Mouse (Mus musculus): ENCODE results near the gene Ntn5.
"Not testable (repeated sequence)": the region's sequence is repeated elsewhere in the genome, so short reads cannot be mapped to it uniquely, and the experiment has no call there.

Gene Ntn5

GRCm38 (mm10) chr7:45654424-45655047 lies 29.3 kb upstream of the Ntn5 start:
- DNase-seq (ENCODE audit: low spot score in 2 of 2): no peak

GRCm38 (mm10) chr7:45660746-45661478 lies 22.9 kb upstream of the Ntn5 start:
- DNase-seq (ENCODE audit: low spot score in 2 of 2): no peak

GRCm38 (mm10) chr7:45661702-45662101 lies 22.1 kb upstream of the Ntn5 start:
- DNase-seq (ENCODE audit: low spot score in 2 of 2): not testable (repeated sequence)

DNA sequence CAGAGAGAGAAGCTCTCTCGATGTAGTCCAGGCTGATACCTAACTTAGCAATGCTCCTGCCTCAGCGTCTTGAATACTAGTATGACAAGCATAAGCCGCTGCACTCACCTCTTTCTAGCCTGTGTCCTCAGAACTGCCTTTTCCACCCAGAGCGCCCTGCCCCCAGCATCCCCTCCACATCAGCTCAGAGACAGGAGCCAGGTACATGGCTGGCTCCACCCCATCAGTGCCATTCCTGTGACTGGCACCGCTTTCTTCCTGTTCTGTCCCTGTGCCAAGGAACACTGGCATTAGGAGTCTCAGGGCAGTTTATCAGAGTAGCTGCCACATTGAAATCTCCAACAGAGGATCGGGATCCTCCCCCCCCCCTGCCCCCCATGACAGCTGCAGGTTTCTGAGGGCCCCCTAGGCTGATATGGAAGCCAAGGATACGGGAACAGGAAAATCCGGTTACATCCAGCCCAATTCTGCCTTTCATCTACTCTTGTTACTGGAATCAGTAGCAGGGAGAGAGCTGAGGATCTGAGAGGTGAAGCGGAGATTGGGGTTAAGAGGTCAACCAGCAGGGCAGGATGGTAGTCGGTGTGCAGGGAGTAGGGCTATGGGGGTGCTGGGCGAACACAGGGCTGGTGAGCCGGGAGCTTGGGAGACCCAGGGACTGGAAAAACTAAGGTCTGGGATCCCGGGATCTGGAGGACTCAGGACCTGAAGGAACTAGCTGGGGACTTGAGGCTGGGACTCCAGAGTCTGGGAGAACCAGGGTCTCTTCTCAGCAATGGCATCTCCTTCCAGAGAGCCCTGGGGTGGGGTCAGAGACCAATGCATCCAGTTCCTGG lies 18.3 kb upstream of the Ntn5 start:
- no peak for DNase-seq (ENCODE audit: low spot score in 2 of 2)

- DNase-seq (ENCODE audit: low spot score in 2 of 2): no peak
These were observed 17.7 kb upstream of the Ntn5 start, which contains the start of gene Fut2 for GRCm38 (mm10) chr7:45666161-45666560. Fut2 (minus strand) TSS chr7:45666394.

DNA sequence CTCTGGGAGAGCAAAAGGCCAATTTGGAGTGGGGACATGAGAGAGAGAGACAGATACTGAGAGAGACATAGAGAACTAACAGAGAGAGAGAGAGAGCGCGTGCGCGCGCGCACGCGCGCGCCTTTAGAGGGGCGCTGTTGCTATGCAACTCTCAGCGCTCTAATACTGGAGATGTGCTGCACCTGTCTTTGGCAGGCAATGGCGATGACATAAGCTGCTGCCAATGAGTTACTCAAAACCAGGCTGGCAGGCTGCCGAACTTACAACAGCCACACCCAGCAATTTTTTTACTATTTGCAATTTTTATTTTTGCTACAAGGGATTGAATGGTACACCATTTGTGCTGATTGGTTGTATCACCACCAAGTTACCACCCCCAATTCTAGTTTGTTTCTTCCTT lies 16.1 kb upstream of the Ntn5 start:
- DNase-seq (ENCODE audit: low spot score in 2 of 2): no peak

- no peak for DNase-seq (ENCODE audit: low spot score in 2 of 2)
These were observed 14.9 kb upstream of the Ntn5 start for GRCm38 (mm10) chr7:45668921-45669320.

DNA sequence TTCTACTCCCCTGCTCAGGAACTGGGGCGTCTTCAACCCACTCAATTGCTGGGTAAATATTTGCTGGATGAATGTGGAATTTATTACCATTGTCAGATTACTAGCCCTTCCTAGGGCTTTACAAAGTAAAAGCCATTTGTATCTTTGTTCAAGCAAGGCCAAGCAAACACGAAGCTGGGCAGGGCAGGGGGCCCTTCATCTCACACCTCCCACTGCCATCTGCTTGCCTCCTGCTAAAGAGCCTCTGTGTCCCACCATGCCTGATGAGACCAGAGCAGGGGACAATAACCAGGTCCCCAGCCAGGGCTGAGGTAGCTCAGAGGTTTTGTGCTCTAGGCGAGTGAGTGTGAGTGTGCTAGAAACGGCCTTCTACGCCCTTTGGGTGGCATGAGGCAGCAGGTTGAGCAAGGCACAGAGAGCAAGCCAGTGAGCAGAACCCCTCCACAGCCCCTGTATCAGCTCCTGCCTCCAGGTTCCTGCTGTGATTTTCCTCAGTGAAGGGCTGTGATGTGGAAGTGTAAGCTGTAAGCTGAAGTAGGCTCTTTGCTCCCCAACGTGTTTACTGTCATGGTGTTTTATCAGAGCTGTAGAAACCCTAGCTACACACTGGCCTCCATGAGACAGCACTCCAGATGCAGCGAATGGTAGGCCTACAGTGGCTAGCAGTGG lies 6.1 kb upstream of the Ntn5 start:
- DNase-seq (ENCODE audit: low spot score in 2 of 2): no peak

DNA sequence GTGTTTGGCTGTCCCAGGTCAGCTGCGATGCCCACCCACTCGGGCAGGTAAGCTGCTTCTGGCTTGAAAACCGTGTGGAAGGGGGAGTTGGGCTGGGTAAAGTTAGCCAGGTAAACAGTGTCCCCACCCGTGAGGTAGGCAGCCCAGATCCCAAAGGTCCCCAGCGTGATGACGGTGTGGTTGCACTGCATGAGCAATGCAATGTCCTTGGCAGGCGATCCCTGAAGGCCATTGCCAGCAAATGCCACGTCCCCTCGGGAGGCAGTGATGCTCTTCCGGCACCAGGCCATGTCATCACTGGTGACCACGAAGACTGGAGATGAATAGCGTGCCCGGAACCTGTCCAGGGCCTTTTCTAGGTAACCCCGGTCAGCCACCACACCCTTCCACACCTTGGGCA lies 5.3 kb upstream of the Ntn5 start:
- DNase-seq (ENCODE audit: low spot score in 2 of 2): no peak

DNA sequence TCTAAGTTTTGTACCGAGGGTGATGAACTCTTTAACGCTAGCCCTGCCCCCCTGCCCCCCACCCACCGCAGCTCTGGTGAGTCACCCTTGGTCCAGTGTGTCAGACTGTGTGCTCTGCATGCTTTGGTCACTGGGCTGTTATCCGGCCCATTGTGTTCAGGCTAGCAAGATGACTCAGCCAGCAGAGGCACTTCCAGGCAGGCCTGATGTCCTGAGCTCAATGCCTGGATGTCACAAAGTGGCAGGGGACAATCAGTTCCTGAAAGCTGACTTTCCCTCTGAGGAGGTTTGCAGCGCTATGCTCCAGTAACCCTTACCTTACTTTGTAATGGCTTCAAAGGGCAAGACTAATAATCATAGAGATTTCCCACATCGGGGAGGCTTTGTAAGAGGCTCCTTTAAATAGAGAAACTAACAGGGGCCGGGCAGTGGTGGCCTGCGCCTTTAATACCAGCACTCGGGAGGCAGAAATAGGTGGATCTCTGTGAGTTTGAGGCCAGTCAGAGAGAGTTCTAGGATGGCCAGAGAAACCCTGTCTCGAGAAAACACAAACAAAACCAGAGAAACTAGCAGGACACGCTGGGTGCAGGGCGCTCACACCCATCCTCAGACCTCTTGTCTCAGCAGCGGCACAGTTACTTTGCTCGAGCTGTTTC lies 3.7 kb upstream of the Ntn5 start:
- DNase-seq (ENCODE audit: low spot score in 2 of 2): no peak

DNA sequence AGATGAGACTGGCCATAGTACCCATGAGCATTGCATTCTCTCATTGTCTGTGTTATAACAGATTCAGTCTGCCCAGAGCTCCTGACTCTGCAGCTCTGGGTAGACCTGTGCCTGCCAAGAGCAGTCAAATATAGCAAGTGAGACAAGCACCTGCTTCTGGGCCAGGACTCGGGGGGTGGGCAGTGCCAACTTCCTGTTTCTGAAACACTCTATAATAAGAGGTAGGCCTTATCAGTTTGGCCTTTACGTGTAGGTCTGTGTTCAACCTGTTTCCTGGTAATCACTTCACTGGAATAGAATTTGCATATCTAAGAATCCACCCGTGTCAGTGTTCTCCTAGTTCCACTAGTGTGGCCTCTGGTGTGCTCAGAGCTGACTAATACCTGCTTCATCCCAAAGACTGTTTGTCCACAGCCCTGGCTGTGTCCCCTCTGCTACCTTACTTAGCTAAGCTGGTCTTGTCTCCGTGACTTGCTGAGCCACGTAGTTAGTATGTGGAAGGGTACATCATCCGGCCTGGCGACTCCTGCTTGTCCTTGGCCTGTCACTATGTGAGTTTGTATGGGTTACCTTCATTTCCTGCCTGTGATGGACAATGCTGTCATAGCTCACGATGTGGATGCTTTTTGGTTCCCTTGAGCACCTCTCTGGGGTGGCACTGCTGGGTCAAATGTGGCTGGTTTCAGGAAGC lies 2.6 kb upstream of the Ntn5 start:
- DNase-seq (ENCODE audit: low spot score in 2 of 2): no peak

DNA sequence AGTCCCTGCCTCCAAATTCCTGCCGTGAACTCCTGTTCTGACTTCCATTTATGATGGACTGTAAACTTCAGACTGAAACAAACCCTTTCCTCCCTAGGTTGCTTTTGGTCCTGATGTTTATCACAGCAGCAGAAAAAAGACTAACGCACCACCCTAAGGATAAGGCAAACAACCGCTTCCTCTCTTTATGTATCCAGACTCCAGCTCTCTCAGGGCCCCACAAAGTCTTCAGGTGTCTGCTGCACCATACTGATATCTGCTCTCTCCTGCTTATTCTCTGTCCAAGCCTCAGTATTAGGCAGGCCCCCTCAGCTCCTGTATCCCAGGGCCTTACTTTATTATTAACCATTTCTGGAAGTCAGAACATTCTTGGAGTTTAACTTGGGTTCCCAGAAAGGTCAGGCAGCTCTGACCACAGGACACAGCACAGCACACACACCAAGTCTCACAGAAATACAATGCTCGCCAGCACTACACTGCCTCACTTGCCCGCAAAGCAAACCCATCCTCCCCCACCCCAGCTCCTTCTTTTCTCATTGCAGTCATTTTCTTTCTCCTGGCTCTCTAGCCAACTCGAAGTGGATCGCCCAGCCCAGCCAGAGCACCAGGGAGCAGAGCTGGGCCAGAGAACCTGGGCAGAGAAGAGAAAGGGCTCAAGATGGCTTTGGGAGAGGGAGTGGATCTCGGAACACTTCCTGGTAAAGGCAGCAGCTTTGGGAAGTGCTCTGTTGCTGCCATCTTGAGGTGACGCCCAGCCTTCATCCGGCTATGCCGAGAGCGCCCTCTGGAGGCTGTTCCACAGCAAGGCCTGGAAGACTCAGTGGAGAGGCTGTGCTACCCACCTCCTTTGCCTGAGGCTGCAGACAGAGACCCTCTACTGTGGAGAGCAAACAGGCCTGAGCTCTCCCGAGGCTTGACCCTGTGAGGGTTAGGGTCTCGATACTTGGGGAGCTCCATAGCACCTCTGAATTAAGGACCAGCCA lies 1.4 kb upstream of the Ntn5 start:
- peak; percentile 81 to 94 for DNase-seq (ENCODE audit: low spot score in 2 of 2)

DNA sequence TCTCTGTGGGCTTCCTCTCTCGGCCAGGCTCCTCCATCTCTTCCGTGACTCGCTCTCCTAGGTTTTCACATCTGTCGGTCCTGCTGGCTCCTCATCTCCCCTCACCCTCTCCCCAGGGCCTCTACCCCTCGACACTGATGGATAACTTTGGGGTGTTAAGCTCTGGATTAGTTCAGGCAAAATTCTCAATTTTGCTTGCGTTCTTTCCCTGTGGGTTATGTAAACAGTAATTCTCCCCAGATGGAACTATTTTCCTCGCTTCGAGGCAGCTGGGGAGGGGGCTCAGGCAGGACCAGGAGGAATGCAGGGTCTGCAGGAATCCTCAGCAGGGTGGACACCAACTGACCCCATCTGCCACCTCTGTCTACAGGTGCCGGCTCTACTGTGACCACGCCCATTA lies 2.0 kb downstream of the Ntn5 start:
- DNase-seq (ENCODE audit: low spot score in 2 of 2): no peak

DNA sequence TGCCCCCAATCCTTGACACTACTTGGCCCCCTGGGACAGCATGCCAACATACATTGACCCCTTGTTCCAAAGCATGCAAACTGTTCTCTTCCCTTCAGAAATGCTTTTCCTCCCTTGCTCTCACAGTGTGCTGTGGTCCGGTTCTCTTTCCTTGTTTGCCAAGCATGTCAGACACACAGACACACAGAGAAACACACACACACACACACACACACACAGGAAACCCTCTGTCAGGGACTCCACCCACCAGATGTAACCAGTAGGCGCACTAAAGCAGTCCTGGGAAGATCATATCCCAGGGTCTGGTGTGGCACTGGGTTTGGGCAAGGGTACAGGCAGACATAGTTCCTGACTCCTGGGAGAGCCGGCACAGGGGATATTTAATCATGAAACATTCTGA lies 3.0 kb downstream of the Ntn5 start:
- DNase-seq (ENCODE audit: low spot score in 2 of 2): no peak

- DNase-seq (ENCODE audit: low spot score in 2 of 2): no peak
These were observed 5.3 kb downstream of the Ntn5 start for GRCm38 (mm10) chr7:45689099-45689498.

DNA sequence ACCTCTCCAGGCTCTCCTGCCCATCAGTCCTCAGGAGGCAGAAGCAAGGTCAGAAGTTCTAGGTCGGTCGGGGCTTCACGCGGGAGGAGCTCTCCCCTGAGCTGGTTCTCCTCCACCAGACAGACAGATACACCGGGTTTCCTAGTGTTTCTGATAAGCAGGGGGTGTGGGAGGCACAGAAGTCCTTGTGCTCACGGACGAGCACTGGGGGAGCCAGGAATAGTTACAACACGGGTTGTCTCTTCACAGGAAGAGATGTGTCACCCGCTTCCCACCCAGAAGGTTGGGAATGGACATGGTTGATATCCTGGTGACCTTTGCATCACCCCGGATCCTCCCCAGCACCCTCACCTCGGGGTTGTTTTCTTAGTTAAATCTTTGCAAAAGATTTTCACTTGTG lies 6.0 kb downstream of the Ntn5 start:
- DNase-seq (ENCODE audit: low spot score in 2 of 2): no peak

- DNase-seq (ENCODE audit: low spot score in 2 of 2): no peak
These were observed 8.5 kb downstream of the Ntn5 start for GRCm38 (mm10) chr7:45692364-45692763.

- DNase-seq (ENCODE audit: low spot score in 2 of 2): no peak
These were observed 10.2 kb downstream of the Ntn5 start, which contains the start of gene Sec1 for GRCm38 (mm10) chr7:45693921-45694591. Sec1 (minus strand) TSS chr7:45694402.

GRCm38 (mm10) chr7:45695098-45695497 lies 11.3 kb downstream of the Ntn5 start:
- no peak for DNase-seq (ENCODE audit: low spot score in 2 of 2)

Measured in spleen, postnatal 4 days (tissue).